Mouse (Mus musculus): Measurements from ENCODE around the gene Dlgap4. TPM values are rescaled to one million over a fixed set of nuclear protein-coding genes. Genes with fewer than 3 reads are reported as not detected.

Gene Dlgap4
- polyA plus RNA-seq, 1 experiment from 2014 or later: 119 TPM

DNA sequence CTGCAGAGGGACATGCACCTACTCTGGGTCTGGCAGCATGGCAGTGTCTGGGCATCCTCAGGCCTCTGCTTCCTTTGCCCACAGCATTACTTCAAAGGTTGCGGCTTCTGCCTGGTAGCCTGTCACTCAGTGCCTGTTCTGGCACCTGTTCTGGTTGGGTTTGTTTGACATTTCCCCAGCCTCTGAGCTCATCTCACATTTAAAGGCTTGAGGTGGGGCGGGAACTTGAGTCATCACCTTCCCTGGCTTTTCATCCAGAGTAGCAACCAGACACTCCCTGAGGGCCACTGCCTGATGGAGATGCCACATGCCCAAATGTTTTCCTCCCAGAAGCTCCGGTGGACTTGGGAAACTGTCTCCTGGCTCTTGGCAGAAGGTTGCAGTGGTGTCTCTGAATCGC is 111.4 kb downstream of the Dlgap4 start:
- Histone ChIP-seq H3K9me3 (replicated peaks; ENCODE audit: control insufficient read depth, low read length) (no peaks in the 10 kb centered on the region), H3K4me1 (ENCODE audit: control insufficient read depth, insufficient read depth, low read length) (peaks cover 14% of the 10 kb centered on the region), H3K4me3 (ENCODE audit: low read depth, low read length) (no peak overlapping the region), H3K4me2 (ENCODE audit: low read depth, low read length) (no peak overlapping the region), H3K36me3 (replicated peaks; ENCODE audit: control insufficient read depth, insufficient read depth, low read depth, low read length) (no peaks in the 10 kb centered on the region; the same call in 1 of the 2 replicates), H3K27me3 (ENCODE audit: control insufficient read depth, insufficient read depth, low read length) (no peaks in the 10 kb centered on the region), H3K9ac (replicated peaks; ENCODE audit: low read length) (no peak overlapping the region), H3K27ac (replicated peaks; ENCODE audit: low read depth, low read length) (no peak overlapping the region)
- WGBS: 70% methylated on average over 4 of the region's 4 CpGs
- ATAC-seq (replicated peaks; ENCODE audit: insufficient number of reproducible peaks, low FRiP score, low TSS enrichment, low read depth) (no peak), DNase-seq (ENCODE audit: low spot score) (no peak)

DNA sequence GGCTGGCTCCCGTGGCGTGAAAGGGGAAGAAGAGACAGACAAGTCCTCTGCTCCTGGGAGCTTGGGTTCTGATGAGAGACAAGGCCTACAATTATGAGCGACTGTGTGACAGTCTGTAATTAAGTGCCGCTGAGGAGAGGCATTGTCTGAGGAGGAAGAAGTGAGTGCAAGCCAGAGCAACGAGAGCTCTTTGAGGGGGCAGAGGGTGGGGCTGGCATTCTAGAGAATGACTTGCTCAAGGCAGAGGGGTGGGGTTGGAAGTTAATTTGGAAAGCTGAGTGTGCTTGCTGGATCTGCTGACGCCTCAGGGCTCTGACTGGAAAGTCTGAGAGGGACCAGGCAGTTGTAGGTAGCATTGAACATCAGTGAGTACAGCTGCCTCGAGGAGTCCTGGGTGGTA is 112.8 kb downstream of the Dlgap4 start:
- H3K4me3 ChIP-seq (ENCODE audit: low read depth, low read length): no peak overlapping the region
- no peak overlapping the region for H3K27ac ChIP-seq (replicated peaks; ENCODE audit: low read depth, low read length)
- H3K9me3 ChIP-seq (replicated peaks; ENCODE audit: control insufficient read depth, low read length): no peaks in the 10 kb centered on the region
- no peak overlapping the region for H3K4me2 ChIP-seq (ENCODE audit: low read depth, low read length)
- no peaks in the 10 kb centered on the region for H3K27me3 ChIP-seq (ENCODE audit: control insufficient read depth, insufficient read depth, low read length)
- DNase-seq (ENCODE audit: low spot score): peak; percentile 36
- WGBS: 22% methylated on average over 7 of the region's 7 CpGs
- H3K4me1 ChIP-seq (ENCODE audit: control insufficient read depth, insufficient read depth, low read length): peaks cover 14% of the 10 kb centered on the region
- H3K36me3 ChIP-seq (replicated peaks; ENCODE audit: control insufficient read depth, insufficient read depth, low read depth, low read length): no peaks in the 10 kb centered on the region; the same call in 1 of the 2 replicates
- H3K9ac ChIP-seq (replicated peaks; ENCODE audit: low read length): peak overlapping the region; percentile 18; the same call in 1 of the 2 replicates
- no peak for ATAC-seq (replicated peaks; ENCODE audit: insufficient number of reproducible peaks, low FRiP score, low TSS enrichment, low read depth)

DNA sequence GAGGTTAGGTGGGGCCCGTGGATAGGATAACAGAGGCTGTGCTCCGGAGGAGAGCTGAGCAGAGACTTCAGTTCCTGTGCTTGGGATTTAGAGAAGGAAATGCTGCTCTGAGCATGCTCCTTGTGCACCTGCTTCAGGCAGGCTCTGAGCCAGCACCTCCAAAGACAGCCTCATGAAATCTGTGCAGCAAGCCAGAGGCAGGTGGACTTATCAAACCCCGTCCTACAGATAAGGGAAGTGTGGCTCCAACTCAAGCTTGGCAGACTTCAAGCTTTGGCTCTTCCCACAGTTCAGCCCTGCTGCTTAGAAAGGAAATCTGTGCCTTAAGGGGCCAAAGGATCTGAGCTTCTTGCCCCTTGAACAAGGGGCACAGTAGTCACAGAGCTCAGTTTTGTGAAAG is 113.4 kb downstream of the Dlgap4 start:
- DNase-seq (ENCODE audit: low spot score) (no peak), ATAC-seq (replicated peaks; ENCODE audit: insufficient number of reproducible peaks, low FRiP score, low TSS enrichment, low read depth) (no peak)
- Histone ChIP-seq H3K9ac (replicated peaks; ENCODE audit: low read length) (peak overlapping the region; percentile 18; the same call in 1 of the 2 replicates), H3K36me3 (replicated peaks; ENCODE audit: control insufficient read depth, insufficient read depth, low read depth, low read length) (no peaks in the 10 kb centered on the region; the same call in 1 of the 2 replicates), H3K4me1 (ENCODE audit: control insufficient read depth, insufficient read depth, low read length) (peaks cover 14% of the 10 kb centered on the region), H3K27me3 (ENCODE audit: control insufficient read depth, insufficient read depth, low read length) (no peaks in the 10 kb centered on the region), H3K27ac (replicated peaks; ENCODE audit: low read depth, low read length) (no peak overlapping the region), H3K4me3 (ENCODE audit: low read depth, low read length) (no peak overlapping the region), H3K4me2 (ENCODE audit: low read depth, low read length) (no peak overlapping the region), H3K9me3 (replicated peaks; ENCODE audit: control insufficient read depth, low read length) (no peaks in the 10 kb centered on the region)
- WGBS: 52% methylated on average over 3 of the region's 3 CpGs

DNA sequence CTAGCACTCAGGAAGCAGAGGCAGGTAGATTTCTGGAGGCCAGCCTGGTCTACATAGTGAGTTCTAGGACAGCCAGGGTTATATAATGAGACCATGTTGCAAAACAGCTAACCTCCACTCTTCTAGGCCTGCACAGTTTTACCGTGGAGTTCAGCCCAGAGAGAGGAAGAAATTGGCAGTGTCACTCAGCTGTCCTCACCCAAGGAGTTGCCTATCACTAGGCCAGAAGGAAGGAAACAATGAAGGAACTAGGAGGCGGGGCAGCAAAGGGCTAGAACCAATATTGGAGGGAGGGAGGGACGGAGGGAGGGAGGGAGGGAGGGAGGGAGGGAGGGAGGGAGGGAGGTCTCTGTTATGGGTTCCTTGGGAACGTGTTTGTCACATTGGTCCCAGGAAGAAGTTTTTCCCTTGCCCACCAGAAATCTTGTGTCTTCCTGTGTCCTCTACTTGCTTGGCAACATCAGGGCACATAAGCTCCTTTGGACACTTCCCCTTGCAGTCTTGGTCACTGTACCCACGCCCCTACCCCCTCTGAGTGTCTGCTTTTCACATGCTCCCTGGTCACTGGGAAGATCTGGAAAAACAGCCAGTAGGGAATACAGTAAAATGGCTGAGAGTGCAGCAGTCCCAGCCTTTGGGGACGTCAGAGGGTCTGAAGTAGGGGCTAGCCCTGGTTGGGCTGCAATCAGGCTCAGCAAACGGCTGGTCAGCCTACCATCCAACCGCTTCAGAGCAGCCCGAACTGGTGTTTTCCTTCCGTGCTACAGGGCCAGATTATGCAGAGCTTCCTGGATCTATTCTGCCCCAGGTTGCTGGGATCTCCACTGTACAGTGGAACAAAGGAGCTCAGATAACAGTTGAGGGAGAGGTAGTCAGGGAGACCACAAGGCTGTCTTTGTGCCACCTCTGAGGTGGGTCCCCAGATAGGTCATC is 116.3 kb downstream of the Dlgap4 start:
- peak; percentile 46; the same call in 1 of the 2 replicates for ATAC-seq (replicated peaks; ENCODE audit: insufficient number of reproducible peaks, low FRiP score, low TSS enrichment, low read depth)
- Histone ChIP-seq H3K36me3 (replicated peaks; ENCODE audit: control insufficient read depth, insufficient read depth, low read depth, low read length) (no peaks in the 10 kb centered on the region; the same call in 1 of the 2 replicates), H3K9me3 (replicated peaks; ENCODE audit: control insufficient read depth, low read length) (no peaks in the 10 kb centered on the region), H3K4me3 (ENCODE audit: low read depth, low read length) (no peak overlapping the region), H3K27ac (replicated peaks; ENCODE audit: low read depth, low read length) (no peak overlapping the region), H3K4me2 (ENCODE audit: low read depth, low read length) (no peak overlapping the region), H3K4me1 (ENCODE audit: control insufficient read depth, insufficient read depth, low read length) (peaks cover 12% of the 10 kb centered on the region), H3K27me3 (ENCODE audit: control insufficient read depth, insufficient read depth, low read length) (no peaks in the 10 kb centered on the region), H3K9ac (replicated peaks; ENCODE audit: low read length) (no peak overlapping the region)
- no peak for DNase-seq (ENCODE audit: low spot score)
- WGBS: 36% methylated on average over 9 of the region's 10 CpGs

DNA sequence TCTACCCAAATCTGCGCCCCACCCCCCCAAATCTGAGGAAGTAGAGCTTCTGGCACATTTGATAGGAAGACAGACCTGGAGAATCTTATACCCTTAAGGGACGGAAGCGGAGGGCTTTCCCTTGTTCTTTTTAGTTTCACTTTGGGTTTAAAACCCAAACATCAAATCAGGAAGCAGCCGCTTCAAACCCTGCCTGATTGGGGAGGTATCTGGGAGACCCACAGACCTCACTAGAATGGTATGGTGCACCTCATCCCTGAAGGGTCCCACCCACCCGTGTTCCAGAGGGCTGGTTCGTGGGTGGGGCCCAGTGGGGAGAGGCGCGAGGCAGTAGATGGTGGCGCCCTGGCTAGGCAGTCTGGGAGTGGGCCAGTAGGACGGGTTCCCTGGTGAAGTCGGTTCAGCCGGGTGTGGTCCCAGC is 117.0 kb downstream of the Dlgap4 start:
- Histone ChIP-seq H3K36me3 (replicated peaks; ENCODE audit: control insufficient read depth, insufficient read depth, low read depth, low read length) (no peaks in the 10 kb centered on the region; the same call in 1 of the 2 replicates), H3K4me2 (ENCODE audit: low read depth, low read length) (no peak overlapping the region), H3K4me1 (ENCODE audit: control insufficient read depth, insufficient read depth, low read length) (peaks cover 10% of the 10 kb centered on the region), H3K9me3 (replicated peaks; ENCODE audit: control insufficient read depth, low read length) (no peaks in the 10 kb centered on the region), H3K27ac (replicated peaks; ENCODE audit: low read depth, low read length) (no peak overlapping the region), H3K4me3 (ENCODE audit: low read depth, low read length) (no peak overlapping the region), H3K9ac (replicated peaks; ENCODE audit: low read length) (no peak overlapping the region), H3K27me3 (ENCODE audit: control insufficient read depth, insufficient read depth, low read length) (no peaks in the 10 kb centered on the region)
- DNase-seq (ENCODE audit: low spot score): no peak
- ATAC-seq (replicated peaks; ENCODE audit: insufficient number of reproducible peaks, low FRiP score, low TSS enrichment, low read depth): no peak
- 75% methylated on average over 12 of the region's 12 CpGs for WGBS

DNA sequence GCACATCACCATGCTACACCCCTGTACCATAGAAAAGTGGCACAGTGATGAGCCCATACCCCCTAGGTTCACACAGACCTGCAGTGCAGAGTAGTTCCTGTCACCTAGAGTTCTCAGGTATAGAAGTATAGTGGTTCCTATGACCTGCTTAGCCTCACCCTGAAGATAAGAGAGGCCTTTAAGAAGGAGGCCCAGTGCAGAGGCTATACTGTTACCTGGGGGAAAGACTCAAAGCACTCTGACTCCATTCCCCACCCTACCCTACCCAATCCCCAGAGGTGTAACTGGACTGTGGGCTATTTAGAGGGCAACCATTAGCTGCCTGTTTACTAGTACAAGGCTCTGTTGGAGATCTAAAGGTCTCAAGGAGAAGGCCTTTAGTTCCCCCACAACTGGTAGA is 118.1 kb downstream of the Dlgap4 start:
- ATAC-seq (replicated peaks; ENCODE audit: insufficient number of reproducible peaks, low FRiP score, low TSS enrichment, low read depth): no peak
- H3K4me1 ChIP-seq (ENCODE audit: control insufficient read depth, insufficient read depth, low read length): peaks cover 7% of the 10 kb centered on the region; the same call in 1 of the 2 replicates

DNA sequence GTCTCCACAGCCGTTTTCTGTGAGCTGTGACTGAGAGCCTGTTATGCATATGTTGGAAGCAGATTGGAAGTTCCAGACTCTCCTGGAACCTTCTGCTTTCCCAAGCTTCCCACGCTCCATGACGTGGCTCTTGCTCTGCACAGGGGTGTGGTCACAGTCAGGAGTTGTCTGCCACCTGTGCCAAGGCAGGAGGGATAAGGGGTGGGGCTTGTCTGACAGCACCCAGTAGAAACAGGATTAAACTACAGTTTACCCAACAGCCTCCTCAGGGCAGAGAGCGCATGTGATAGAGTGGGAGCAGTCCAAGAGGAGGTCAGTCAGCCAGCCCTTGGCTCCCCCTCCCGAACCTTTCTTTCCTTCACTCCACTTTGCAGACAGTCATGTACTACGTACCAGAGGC is 118.6 kb downstream of the Dlgap4 start:
- Histone ChIP-seq H3K4me2 (ENCODE audit: low read depth, low read length) (no peak overlapping the region), H3K27me3 (ENCODE audit: control insufficient read depth, insufficient read depth, low read length) (no peaks in the 10 kb centered on the region), H3K9me3 (replicated peaks; ENCODE audit: control insufficient read depth, low read length) (no peaks in the 10 kb centered on the region), H3K4me1 (ENCODE audit: control insufficient read depth, insufficient read depth, low read length) (peaks cover 3% of the 10 kb centered on the region; the same call in 1 of the 2 replicates), H3K27ac (replicated peaks; ENCODE audit: low read depth, low read length) (no peak overlapping the region), H3K36me3 (replicated peaks; ENCODE audit: control insufficient read depth, insufficient read depth, low read depth, low read length) (no peaks in the 10 kb centered on the region; the same call in 1 of the 2 replicates), H3K4me3 (ENCODE audit: low read depth, low read length) (no peak overlapping the region), H3K9ac (replicated peaks; ENCODE audit: low read length) (no peak overlapping the region)
- WGBS: 77% methylated on average over 6 of the region's 6 CpGs
- DNase-seq (ENCODE audit: low spot score) (no peak), ATAC-seq (replicated peaks; ENCODE audit: insufficient number of reproducible peaks, low FRiP score, low TSS enrichment, low read depth) (no peak)

More for the DNA sequence above, 118.1 kb downstream of the Dlgap4 start:
- Histone ChIP-seq H3K27ac (replicated peaks; ENCODE audit: low read depth, low read length) (no peak overlapping the region), H3K9ac (replicated peaks; ENCODE audit: low read length) (no peak overlapping the region), H3K4me2 (ENCODE audit: low read depth, low read length) (no peak overlapping the region), H3K36me3 (replicated peaks; ENCODE audit: control insufficient read depth, insufficient read depth, low read depth, low read length) (no peaks in the 10 kb centered on the region; the same call in 1 of the 2 replicates), H3K4me3 (ENCODE audit: low read depth, low read length) (no peak overlapping the region), H3K9me3 (replicated peaks; ENCODE audit: control insufficient read depth, low read length) (no peaks in the 10 kb centered on the region), H3K27me3 (ENCODE audit: control insufficient read depth, insufficient read depth, low read length) (no peaks in the 10 kb centered on the region)
- DNase-seq (ENCODE audit: low spot score): no peak

DNA sequence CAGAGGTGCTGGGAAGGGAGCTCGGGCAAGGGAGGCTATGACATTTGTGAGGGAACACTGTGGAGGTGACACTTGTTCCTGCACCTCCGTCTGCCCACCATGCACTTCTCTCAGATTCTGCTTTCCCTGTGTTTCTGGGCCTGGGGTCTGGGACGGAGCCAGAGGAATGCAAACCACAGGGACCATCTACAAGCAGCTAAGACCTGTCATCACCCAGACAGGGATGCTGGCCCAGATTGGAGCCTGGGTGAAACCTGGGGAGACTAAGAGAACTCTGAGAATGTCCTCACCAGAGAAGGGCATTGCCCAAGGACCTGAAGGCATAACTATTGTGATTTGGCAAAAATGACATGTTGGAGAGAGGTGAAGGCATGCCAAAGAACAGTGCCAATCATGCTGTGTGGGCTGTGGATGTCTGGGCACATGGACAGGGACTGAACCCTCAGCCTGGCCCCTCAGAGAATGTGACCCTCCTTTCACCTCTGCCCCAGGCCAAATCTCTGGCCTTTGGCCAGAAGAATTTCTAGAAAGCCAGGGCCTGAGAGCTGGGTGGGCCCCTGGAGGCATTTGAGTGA is 122.3 kb downstream of the Dlgap4 start:
- no peak overlapping the region for H3K4me3 ChIP-seq (ENCODE audit: low read depth, low read length)
- H3K4me1 ChIP-seq (ENCODE audit: control insufficient read depth, insufficient read depth, low read length): peaks cover 3% of the 10 kb centered on the region; the same call in 1 of the 2 replicates
- H3K27me3 ChIP-seq (ENCODE audit: control insufficient read depth, insufficient read depth, low read length): no peaks in the 10 kb centered on the region
- ATAC-seq (replicated peaks; ENCODE audit: insufficient number of reproducible peaks, low FRiP score, low TSS enrichment, low read depth) (no peak), DNase-seq (ENCODE audit: low spot score) (no peak)
- 0 out of 2 replicates have a peak overlapping the region, but pooled peaks have one; percentile 41 for H3K27ac ChIP-seq (replicated peaks; ENCODE audit: low read depth, low read length)
- no peaks in the 10 kb centered on the region for H3K36me3 ChIP-seq (replicated peaks; ENCODE audit: control insufficient read depth, insufficient read depth, low read depth, low read length)
- 79% methylated on average over 3 of the region's 3 CpGs for WGBS
- no peak overlapping the region for H3K4me2 ChIP-seq (ENCODE audit: low read depth, low read length)
- H3K9ac ChIP-seq (replicated peaks; ENCODE audit: low read length): no peak overlapping the region
- H3K9me3 ChIP-seq (replicated peaks; ENCODE audit: control insufficient read depth, low read length): no peaks in the 10 kb centered on the region
